Mouse (Mus musculus): ENCODE data around the gene Sipa1l3. TPM values are rescaled to one million over a fixed set of nuclear protein-coding genes. Genes with fewer than 3 reads are reported as not detected.

Sipa1l3 gene
- polyA plus RNA-seq, 1 experiment: 63.3 TPM

DNA sequence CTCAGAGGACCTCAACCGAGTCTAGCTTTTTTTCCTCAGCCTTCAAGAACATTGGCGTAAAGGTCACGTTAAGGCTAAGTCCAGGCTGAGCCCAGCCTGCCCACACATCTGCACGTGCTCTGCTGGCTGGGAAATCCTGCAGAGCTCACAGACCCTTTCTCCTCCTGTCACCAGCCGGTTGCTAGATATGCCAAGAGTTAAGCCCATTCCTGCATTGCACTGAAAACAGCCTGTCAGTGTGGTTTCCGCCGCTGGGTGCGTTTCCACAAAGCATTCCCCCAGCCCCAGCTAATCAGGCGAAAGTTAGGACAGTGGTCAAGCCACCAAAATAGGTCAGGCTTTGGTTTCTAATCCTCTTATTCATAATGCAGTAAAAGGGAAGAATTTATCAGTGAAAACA lies 77.3 kb downstream of the Sipa1l3 start:
- Histone ChIP-seq H3K4me3 (replicated peaks; ENCODE audit: insufficient read depth, low read depth, low read length) (no peak overlapping the region), H3K4me1 (ENCODE audit: control insufficient read depth, insufficient read depth, low read length) (peaks cover 43% of the 10 kb centered on the region), H3K27ac (ENCODE audit: insufficient read depth, low read length) (no peak overlapping the region), H3K27me3 (ENCODE audit: control insufficient read depth, insufficient read depth, low read length) (no peaks in the 10 kb centered on the region)
- WGBS: 79% methylated on average over 9 of the region's 9 CpGs
- TF ChIP-seq CTCF (IDR thresholded peaks at IDR 0.05; ENCODE audit: borderline replicate concordance, insufficient read depth, low read depth, low read length): no peak
- no peak for TF ChIP-seq POLR2A (IDR thresholded peaks at IDR 0.05; ENCODE audit: borderline replicate concordance, insufficient read depth, low read length)
- DNase-seq: no peak

GRCm38 (mm10) chr7:29438655-29439282 lies 79.7 kb downstream of the Sipa1l3 start:
- no peak overlapping the region for H3K27ac ChIP-seq (ENCODE audit: insufficient read depth, low read length)
- 17% methylated on average over 16 of the region's 16 CpGs for WGBS
- no peaks in the 10 kb centered on the region for H3K27me3 ChIP-seq (ENCODE audit: control insufficient read depth, insufficient read depth, low read length)
- peak in 1 of 2 experiments; percentile 64 for DNase-seq
- TF ChIP-seq CTCF (IDR thresholded peaks at IDR 0.05; ENCODE audit: borderline replicate concordance, insufficient read depth, low read depth, low read length) (no peak), POLR2A (IDR thresholded peaks at IDR 0.05; ENCODE audit: borderline replicate concordance, insufficient read depth, low read length) (no peak)
- peaks cover 37% of the 10 kb centered on the region for H3K4me1 ChIP-seq (ENCODE audit: control insufficient read depth, insufficient read depth, low read length)
- H3K4me3 ChIP-seq (replicated peaks; ENCODE audit: insufficient read depth, low read depth, low read length): no peak overlapping the region

- Histone ChIP-seq H3K27me3 (ENCODE audit: control insufficient read depth, insufficient read depth, low read length) (no peaks in the 10 kb centered on the region), H3K27ac (ENCODE audit: insufficient read depth, low read length) (no peak overlapping the region), H3K4me1 (ENCODE audit: control insufficient read depth, insufficient read depth, low read length) (peaks cover 40% of the 10 kb centered on the region), H3K4me3 (replicated peaks; ENCODE audit: insufficient read depth, low read depth, low read length) (no peak overlapping the region)
- TF ChIP-seq POLR2A (IDR thresholded peaks at IDR 0.05; ENCODE audit: borderline replicate concordance, insufficient read depth, low read length): no peak
- TF ChIP-seq CTCF (IDR thresholded peaks at IDR 0.05; ENCODE audit: borderline replicate concordance, insufficient read depth, low read depth, low read length): no peak
- WGBS: 49% methylated on average over 14 of the region's 14 CpGs
- no peak for DNase-seq
Measured at GRCm38 (mm10) chr7:29438204-29438603, 80.2 kb downstream of the Sipa1l3 start.

- TF ChIP-seq CTCF (IDR thresholded peaks at IDR 0.05; ENCODE audit: borderline replicate concordance, insufficient read depth, low read depth, low read length): no peak
- no peak for TF ChIP-seq POLR2A (IDR thresholded peaks at IDR 0.05; ENCODE audit: borderline replicate concordance, insufficient read depth, low read length)
- peaks cover 42% of the 10 kb centered on the region for H3K4me1 ChIP-seq (ENCODE audit: control insufficient read depth, insufficient read depth, low read length)
Measured at GRCm38 (mm10) chr7:29437072-29437471, 81.4 kb downstream of the Sipa1l3 start.

GRCm38 (mm10) chr7:29434313-29435035 lies 84.0 kb downstream of the Sipa1l3 start:
- whole genome bisulfite sequencing: 76% methylated on average over 9 of the region's 9 CpGs

More at GRCm38 (mm10) chr7:29437072-29437471, 81.4 kb downstream of the Sipa1l3 start:
- no peak for DNase-seq
- H3K27ac ChIP-seq (ENCODE audit: insufficient read depth, low read length): no peak overlapping the region
- WGBS: 76% methylated on average over 10 of the region's 10 CpGs
- H3K27me3 ChIP-seq (ENCODE audit: control insufficient read depth, insufficient read depth, low read length): no peaks in the 10 kb centered on the region
- H3K4me3 ChIP-seq (replicated peaks; ENCODE audit: insufficient read depth, low read depth, low read length): no peak overlapping the region

DNA sequence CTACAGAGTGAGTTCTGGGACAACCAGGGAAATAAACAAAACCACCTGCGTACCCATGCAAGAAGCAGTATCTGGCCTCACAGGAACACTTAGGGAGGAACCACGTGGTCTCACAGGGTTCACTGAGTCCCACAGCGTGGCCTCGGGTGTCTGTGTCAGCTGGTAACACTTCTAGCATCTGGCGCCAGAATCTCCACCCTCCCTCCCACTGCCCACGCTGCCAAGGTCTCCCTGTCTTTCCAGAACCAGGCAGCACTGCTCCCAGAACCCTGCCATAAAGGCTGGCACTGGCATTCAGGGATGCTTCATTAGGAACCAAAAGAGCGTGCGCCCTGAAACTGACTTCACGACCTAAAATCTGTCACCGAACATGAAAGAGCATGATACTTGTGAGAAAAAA lies 84.7 kb downstream of the Sipa1l3 start:
- 50% methylated on average over 10 of the region's 10 CpGs for WGBS
- Histone ChIP-seq H3K27ac (ENCODE audit: insufficient read depth, low read length) (no peak overlapping the region), H3K27me3 (ENCODE audit: control insufficient read depth, insufficient read depth, low read length) (no peaks in the 10 kb centered on the region), H3K4me3 (replicated peaks; ENCODE audit: insufficient read depth, low read depth, low read length) (no peak overlapping the region), H3K4me1 (ENCODE audit: control insufficient read depth, insufficient read depth, low read length) (peaks cover 35% of the 10 kb centered on the region)
- DNase-seq: no peak
- TF ChIP-seq POLR2A (IDR thresholded peaks at IDR 0.05; ENCODE audit: borderline replicate concordance, insufficient read depth, low read length) (no peak), CTCF (IDR thresholded peaks at IDR 0.05; ENCODE audit: borderline replicate concordance, insufficient read depth, low read depth, low read length) (no peak)

More at GRCm38 (mm10) chr7:29434313-29435035, 84.0 kb downstream of the Sipa1l3 start:
- no peak for TF ChIP-seq CTCF (IDR thresholded peaks at IDR 0.05; ENCODE audit: borderline replicate concordance, insufficient read depth, low read depth, low read length)
- no peak for TF ChIP-seq POLR2A (IDR thresholded peaks at IDR 0.05; ENCODE audit: borderline replicate concordance, insufficient read depth, low read length)
- no peak for DNase-seq
- no peaks in the 10 kb centered on the region for H3K27me3 ChIP-seq (ENCODE audit: control insufficient read depth, insufficient read depth, low read length)
- no peak overlapping the region for H3K27ac ChIP-seq (ENCODE audit: insufficient read depth, low read length)
- H3K4me3 ChIP-seq (replicated peaks; ENCODE audit: insufficient read depth, low read depth, low read length): no peak overlapping the region
- H3K4me1 ChIP-seq (ENCODE audit: control insufficient read depth, insufficient read depth, low read length): peaks cover 43% of the 10 kb centered on the region

DNA sequence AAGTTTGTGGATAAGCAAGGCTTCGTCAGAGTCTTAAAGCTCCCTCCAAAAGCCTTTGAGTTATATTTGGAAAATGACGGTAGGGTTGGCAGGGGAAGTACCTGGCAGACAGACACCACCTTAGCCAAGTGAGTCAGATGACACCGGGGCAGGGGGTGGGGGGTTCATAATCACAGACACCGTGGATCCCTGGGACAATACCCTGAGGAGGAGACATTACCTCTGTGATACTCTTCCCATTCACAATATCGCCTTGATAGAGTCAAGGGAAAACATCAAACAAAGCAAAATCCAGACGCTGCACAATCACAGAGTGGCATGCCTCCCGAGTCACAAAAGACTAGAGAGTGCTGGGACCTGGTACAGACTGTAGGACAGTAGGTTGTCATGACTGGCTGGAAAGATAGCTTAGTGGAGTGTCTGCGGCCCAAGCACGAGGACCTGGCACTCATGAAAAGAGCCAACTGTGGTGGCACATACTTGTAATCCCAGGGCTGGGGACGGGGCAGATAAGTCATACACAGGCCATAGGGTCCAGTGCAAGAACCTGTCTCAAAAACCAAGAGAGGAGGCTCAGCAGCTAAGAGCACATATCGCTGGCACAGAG lies 85.4 kb downstream of the Sipa1l3 start:
- DNase-seq: peak in 1 of 2 experiments; percentile 69
- Histone ChIP-seq H3K4me1 (ENCODE audit: control insufficient read depth, insufficient read depth, low read length) (peaks cover 30% of the 10 kb centered on the region), H3K4me3 (replicated peaks; ENCODE audit: insufficient read depth, low read depth, low read length) (no peak overlapping the region), H3K27me3 (ENCODE audit: control insufficient read depth, insufficient read depth, low read length) (no peaks in the 10 kb centered on the region), H3K27ac (ENCODE audit: insufficient read depth, low read length) (peak overlapping the region; percentile 40; the same call in 1 of the 2 replicates)
- WGBS: 21% methylated on average over 11 of the region's 11 CpGs
- TF ChIP-seq POLR2A (IDR thresholded peaks at IDR 0.05; ENCODE audit: borderline replicate concordance, insufficient read depth, low read length): no peak
- TF ChIP-seq CTCF (IDR thresholded peaks at IDR 0.05; ENCODE audit: borderline replicate concordance, insufficient read depth, low read depth, low read length): no peak
